Mouse (Mus musculus) erythroblast, embryonic 14.5 days (primary cell): ENCODE data around the gene Jam2.

Experiments
- GATA1 ChIP-seq: IDR thresholded peaks from 2 replicates; pipeline ENCODE4 v1.6.1; 2012; ENCODE audit warnings: low read length, inconsistent platforms, mixed read lengths
- TAL1 ChIP-seq: IDR thresholded peaks from 3 replicates; pipeline ENCODE4 v1.6.1; 2012; ENCODE audit warnings: low read length, inconsistent platforms, mixed read lengths

DNA sequence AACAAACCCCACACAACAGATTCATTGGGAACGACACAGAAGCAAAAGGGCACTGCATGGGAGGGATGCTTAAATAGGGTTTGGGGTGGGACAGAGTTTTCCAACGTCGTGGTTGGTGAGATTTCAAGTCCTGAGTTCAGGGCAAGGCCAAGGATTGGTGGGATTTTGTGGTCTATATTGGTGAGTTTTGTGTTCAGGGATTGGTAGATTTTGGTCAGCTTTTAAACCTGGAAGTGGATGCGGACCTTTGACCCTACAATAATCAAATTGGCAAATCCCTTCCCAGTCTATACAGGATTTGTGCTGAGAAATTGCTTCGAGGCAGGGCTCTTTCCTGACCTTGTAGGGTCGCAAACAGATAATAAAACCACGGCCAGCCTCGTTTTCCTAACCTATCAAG, 6.0 kb upstream of the Jam2 start:
- no peak for TF ChIP-seq GATA1
- no peak for TF ChIP-seq TAL1
